Mouse (Mus musculus) cerebellum, postnatal 4 days (tissue): ENCODE measurements at regions not wholly inside any gene's neighbourhood (a gene's known extent, or its start where the extent isn't known, plus 50 kb on each side); places are given as distances from the start of the nearest gene placed in this dataset.
A peak's percentile ranks its signal among the peaks of the same experiment; 100 is the strongest.

ENCODE experiments used
- DNase-seq, 2 experiments: peaks; one replicate each; pipeline ENCODE4 v3.0.0; 2022; ENCODE audit warnings: low spot score in 2 of 2, mixed read lengths in 1 of 2

DNA sequence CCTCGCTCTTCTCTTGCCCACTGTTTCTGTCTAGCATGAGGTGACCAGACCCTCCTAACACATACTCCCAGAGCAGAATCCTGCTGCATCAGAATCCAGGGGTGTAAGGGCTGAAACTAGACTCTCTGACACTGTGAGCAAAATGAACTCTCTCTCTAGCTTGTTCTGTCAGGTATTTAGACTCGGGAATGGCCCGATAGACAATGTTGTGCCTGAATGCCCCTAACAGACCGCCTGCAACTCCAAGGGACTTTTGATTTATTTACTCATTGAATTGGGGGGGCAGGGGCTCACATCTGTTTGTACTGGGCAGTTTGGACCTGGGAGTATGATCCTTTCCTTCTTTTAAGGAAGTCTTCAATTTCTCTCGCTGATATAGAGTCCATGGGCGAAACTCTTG, 469.3 kb upstream of the Trpc7 start:
- no peak for DNase-seq

DNA sequence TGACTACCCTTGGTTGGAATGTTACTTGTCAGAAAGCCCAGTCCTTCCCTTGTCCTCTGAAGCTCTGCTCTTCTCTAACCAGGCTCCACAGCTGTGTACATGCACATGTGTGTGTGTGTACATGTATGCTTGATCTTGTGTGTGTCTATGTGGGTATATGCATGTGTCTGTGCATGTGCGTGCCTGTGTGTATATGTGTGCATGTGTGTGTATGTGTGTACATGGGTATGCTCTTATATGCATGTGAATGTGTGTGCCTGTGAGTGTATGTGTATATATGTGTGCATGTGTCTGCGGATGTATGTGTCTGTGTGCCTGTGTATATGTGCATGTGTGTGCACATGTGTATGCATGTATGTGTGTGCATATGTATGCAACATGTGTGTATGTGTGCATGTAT, 468.6 kb upstream of the Trpc7 start:
- DNase-seq = no peak

DNA sequence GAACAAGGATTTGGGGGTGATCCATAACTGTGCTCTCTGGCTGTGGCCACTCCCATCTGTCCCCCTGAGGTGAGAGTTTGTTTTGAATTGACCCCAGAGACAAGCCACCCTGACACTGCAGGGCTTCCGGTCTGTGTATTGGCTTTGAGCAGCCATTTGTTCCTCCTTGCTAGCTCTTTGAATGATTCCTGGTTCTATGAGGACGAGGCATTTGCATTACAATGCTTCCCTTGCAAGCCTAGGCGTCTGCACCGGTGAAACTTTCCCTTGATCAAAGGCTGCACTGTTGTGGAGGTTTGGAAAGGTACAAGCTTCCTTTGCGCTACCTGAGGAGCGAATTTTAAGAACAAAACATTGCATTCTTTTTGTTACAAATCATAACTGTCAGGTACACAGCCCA, 466.8 kb upstream of the Trpc7 start:
- DNase-seq = no peak

GRCm38 (mm10) chr13:57361286-57361685, 465.5 kb upstream of the Trpc7 start:
- DNase-seq = no peak

GRCm38 (mm10) chr13:57354606-57355005, 458.8 kb upstream of the Trpc7 start:
- no peak for DNase-seq

- no peak for DNase-seq
Observed at GRCm38 (mm10) chr13:57353976-57354375, 458.2 kb upstream of the Trpc7 start.

DNA sequence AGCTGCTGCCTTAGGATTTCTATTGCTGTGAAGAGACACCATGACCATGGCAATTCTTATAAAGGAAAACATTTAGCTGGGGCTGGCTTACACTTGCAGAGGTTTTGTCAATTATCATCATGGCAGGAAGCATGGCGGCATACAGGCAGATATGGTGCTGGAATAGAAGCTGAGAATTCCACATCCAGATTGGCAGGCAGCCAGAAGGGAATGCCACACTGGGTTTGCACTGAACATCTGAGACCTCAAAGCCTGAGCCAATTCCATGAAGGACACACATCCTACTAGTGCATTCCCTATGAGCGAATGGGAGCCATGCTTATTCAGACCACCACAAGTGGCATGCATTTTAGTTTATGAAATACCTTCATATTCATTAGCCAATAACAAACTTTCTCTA, 455.0 kb upstream of the Trpc7 start:
- DNase-seq = no peak

DNA sequence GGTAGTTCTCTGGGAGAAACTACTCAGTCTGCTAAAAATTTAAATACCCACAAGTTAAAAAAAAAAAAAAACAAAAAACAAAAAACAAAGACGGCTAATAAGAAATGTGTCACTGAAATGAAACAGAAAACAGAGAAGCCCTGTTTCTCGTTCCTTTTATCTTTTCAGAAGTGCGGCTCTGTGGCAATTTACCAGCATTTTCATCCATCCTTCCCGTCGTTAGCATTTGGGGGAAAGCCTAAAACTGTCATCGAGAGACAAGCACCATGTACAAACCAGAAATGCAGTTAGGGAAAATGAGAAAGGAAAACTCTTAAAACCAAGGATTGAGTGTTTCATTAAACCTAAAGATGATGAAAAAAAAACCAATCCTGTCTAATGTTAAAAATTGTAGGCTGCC, 442.9 kb upstream of the Trpc7 start:
- no peak for DNase-seq

DNA sequence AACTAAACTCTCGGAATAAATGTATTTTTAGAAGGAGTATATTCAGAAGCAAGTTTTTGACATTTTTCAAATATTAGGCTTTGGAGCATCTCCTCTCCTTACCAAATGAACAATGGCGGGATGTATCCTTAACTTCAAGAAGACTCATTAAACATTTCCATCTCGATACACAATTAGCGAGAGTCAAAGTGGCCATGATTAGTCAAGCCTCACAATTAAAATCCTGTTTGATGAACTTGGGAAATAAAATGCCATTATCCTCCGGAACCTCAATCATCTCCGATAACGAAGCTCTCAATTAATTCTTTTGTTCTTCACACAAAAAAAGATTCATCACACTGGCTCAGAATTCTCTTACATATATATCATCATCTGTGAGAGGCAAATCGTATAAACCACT, 440.8 kb upstream of the Trpc7 start:
- no peak for DNase-seq

DNA sequence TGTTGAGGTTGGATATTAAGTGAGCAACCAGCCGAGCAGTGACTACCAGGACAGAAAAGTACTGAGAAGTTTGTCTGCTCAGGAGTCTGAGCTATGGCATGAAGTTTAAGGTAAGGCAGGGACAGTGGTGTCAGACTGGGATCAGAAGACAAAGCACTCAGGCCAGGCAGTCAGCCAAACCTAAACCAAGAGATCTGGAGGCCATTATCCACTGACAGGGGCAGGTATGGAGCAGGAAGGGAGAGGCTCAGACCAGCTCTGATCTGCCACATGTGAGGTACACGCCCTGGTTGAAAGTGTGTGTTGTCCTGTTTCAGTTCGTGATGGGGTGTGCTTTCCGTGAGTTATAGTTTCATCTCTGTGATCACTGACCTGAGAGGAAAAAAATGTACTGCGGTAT, 437.2 kb upstream of the Trpc7 start:
- no peak for DNase-seq

GRCm38 (mm10) chr13:57331868-57332267, 436.1 kb upstream of the Trpc7 start:
- no peak for DNase-seq

GRCm38 (mm10) chr13:57325306-57325925, 429.6 kb upstream of the Trpc7 start:
- DNase-seq = no peak

GRCm38 (mm10) chr13:57316211-57317005, 420.6 kb upstream of the Trpc7 start:
- DNase-seq = peak in 1 of 2 experiments; percentile 20

DNA sequence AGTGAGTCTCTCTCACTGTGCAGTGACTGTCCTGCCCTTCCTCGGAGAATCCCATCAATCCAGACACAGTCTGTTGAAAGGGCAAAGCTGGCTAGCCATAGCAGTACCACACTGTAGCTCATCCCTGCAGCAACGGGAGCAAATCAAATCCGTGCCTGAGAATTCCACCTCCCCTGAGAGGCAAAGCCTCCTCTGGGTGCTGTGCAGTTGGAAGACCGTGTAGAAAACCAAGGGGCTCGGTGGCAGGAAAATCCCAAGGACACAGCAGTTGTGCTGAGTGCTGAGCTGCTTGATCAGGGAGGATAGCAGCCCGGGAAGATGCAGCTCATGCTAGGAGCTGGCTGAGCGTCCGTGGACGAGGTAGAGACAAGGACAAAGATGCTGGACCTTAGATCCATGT, 418.7 kb upstream of the Trpc7 start:
- DNase-seq = no peak

GRCm38 (mm10) chr13:57313731-57314130, 417.9 kb upstream of the Trpc7 start:
- no peak for DNase-seq

DNA sequence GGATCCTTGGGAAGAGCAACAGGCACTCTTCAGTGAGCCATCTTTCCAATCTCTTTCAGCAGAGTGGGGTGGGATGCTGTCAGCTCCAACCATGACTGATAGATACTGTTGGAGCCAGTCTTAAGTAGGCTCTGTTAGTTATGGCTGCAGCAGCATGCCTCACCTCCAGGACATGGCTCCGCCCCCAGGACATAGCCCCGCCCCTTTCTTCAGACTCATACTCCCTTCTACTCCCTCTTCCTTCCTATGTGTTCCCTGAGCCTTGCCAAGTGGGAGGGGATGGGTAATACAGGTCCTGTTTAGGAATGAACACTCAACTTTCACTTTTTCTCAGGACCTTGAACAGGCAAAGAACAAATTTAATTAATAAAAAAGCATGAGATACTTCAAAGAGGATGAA, 415.4 kb upstream of the Trpc7 start:
- no peak for DNase-seq

- no peak for DNase-seq
Observed at GRCm38 (mm10) chr13:57309618-57310017, 413.8 kb upstream of the Trpc7 start.

DNA sequence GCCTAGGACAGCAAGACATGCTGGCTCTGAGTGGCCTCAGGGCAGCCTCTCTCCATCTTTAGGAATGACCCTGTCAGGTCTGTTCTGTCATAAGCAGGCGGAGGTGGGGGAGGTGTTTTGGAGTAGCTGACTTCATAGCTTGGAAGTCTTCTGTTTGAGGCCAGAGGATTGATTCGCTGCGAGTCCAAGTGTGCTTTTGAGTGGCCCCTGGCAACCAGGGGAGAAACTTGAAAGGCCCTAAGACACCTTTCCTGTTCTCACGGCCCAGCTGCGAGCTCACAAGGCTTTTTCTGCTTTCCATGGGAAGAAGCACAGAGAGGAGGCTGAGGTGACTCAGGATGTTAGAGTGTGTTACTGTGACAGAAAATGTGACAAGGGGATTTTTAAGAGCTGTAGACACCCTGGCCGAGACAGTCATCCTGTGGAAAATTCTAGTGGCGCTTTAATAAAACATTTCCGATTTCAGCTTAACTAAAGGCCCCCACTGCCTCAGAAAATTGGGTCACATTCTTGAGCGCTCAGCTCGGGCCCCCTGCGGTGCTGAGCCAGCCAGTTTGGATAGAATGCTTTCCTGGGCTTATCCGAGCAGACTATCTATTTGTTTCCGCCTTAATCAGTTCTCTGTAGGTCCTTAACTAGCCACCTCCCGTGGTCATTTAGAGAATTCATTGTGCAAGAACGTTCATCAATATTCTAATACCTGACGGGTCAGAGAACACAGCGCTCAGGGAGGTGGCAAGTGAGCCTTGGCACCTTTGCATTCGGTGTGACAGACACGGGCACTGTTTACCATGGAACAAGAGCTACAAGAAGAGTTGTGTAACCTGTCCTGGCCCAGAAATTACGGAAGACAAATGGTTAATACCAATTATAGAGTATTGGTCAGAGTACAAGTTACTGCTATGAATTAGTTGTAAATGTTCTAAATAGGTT, 412.4 kb upstream of the Trpc7 start:
- peak in 1 of 2 experiments; percentile 16 for DNase-seq

GRCm38 (mm10) chr13:57305586-57305985, 409.8 kb upstream of the Trpc7 start:
- DNase-seq = no peak

- no peak for DNase-seq
Observed at GRCm38 (mm10) chr13:57303805-57304204, 408.0 kb upstream of the Trpc7 start.

DNA sequence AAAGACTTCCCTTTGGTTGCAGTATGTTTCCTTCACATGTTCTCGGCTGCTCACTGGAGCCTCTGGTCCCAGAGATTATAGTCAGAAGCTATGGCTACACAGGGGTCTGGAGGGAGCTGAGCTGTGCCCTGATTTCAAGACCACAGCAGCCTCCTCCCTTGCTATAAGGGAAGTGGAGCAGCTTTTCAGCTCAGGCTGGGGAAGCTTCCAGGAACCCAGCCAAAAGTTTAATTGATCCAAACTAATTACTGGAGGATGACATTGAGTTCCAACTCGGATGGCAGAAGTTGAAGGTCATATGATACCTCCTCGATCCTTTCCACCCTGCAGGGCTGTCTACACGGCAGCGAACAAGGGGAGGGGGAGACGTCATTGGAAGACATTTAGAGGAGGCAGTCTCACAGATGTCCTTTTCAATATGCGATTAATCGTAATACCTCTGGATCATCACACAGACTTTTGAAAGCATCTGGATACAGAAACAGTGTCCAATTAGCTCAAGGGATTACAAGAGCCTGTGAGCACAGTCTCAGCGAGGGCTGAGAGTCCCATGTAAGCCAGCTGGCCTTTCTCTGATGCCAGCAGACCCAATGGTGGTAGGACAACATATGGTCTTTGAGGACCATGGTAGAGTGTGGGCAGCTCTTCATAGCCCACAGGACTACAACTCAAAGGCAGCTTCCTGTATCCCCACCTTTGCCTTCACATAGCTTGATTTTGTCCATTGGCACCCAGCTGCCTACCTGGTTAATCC, 396.1 kb upstream of the Trpc7 start:
- DNase-seq = no peak

DNA sequence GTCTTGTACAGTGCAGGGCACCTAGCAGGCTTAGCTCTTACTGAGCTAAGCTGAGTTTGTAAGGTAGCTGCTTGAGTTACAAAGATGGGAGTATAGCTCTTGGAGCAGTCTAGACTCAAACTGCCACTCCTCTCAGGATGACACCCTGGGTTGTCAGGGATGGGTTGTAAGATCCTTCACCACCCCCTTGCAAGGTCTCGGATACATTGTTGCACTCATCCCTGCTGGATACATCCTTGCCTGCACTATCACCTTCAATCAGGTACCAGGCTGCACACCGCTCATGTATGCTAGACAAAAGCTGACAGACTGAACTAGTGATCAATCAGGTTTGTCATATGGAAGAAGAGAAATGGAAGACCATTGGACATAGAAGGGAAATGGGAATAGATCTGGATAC, 390.4 kb upstream of the Trpc7 start:
- DNase-seq = no peak
